Mouse (Mus musculus): ENCODE measurements at regions not wholly inside any gene's neighbourhood (a gene's known extent, or its start where the extent isn't known, plus 50 kb on each side); places are given as distances from the start of the nearest gene placed in this dataset.
A peak's percentile ranks its signal among the peaks of the same experiment; 100 is the strongest.

DNA sequence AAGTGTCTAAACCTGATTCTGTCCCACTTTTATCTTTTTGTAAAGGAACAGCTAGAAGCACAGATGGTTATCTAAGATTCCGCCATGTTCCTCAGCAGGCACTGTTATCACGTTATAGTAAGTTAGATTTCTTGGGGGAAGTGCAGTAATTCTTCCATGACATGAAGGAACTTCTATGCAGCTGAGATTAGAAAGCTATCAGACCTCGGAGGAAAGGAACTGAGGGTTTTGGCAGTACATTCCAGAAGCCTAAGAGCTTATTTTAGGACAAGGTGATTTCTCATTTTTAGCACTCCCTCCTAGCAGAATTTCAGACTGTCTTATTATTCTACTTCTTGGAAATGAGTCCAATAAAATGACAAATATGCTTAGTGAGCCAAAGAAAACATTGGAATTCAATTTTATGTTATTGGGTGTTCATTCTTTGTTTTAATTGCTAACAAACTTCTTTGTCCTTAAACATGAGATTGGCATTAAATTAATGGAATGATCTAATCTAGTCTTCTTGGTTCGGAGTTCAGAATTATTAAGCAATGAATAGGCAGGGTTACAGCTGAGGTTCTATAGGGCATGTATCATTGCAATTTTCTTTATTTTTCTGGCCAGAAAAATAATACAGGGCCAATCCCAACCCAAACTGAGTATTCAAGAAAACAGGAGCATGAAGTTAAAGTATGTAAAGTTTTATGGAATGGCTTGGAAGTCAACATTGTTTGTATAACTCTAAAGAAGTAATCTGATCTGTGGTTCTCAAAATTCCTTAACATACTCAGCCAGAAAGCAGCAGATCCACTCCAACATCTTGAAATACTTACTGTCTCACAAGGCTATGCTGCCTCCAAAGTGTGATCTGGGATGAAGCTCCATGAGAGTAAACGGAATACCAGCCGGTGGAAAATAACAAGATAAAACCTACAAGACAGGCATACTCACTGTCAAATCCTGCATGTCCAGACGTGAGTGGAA, 678.7 kb downstream of the Car8 start:
- Histone ChIP-seq H3K27ac (ENCODE audit: low read length) (peak overlapping the region; percentile 47; the same call in 1 of the 2 replicates), H3K4me1 (ENCODE audit: control insufficient read depth, insufficient read depth, low read length) (no peaks in the 10 kb centered on the region), H3K9ac (ENCODE audit: low read length) (no peak overlapping the region), H3K4me2 (ENCODE audit: low read depth, low read length) (0 out of 2 replicates have a peak overlapping the region, but pooled peaks have one; percentile 6), H3K9me3 (replicated peaks; ENCODE audit: control insufficient read depth, low read length) (no peaks in the 10 kb centered on the region), H3K27me3 (ENCODE audit: control insufficient read depth, insufficient read depth, low read length) (no peaks in the 10 kb centered on the region), H3K4me3 (replicated peaks; ENCODE audit: low read length) (no peak overlapping the region), H3K36me3 (ENCODE audit: control insufficient read depth, insufficient read depth, low read length) (no peaks in the 10 kb centered on the region)
- WGBS = 45% methylated on average over 7 of the region's 7 CpGs
- peak; percentile 53; the same call in 1 of the 2 replicates for ATAC-seq (ENCODE audit: insufficient read depth, low FRiP score)

DNA sequence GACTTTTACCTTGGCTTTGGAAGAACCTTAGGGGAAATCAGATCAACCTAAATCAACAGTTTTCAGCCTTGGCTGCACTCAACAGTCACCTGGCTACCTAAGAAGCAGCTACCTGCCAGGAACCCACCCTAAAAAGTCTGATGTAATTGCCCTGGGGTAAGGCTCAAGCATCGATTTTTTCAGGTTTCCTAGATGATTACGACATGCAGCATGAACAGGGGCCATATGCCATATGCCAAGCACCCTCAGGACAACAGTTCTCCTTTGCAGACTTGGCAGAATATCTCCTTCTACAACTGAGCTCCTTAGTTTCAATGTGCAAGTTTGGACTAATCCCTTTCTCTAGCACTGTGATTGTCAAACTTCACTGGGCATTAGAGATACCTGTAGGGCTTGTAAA, 680.1 kb downstream of the Car8 start:
- Histone ChIP-seq H3K27ac (ENCODE audit: low read length) (no peak overlapping the region), H3K4me2 (ENCODE audit: low read depth, low read length) (no peak overlapping the region), H3K9ac (ENCODE audit: low read length) (no peak overlapping the region), H3K9me3 (replicated peaks; ENCODE audit: control insufficient read depth, low read length) (no peaks in the 10 kb centered on the region), H3K27me3 (ENCODE audit: control insufficient read depth, insufficient read depth, low read length) (no peaks in the 10 kb centered on the region), H3K4me3 (replicated peaks; ENCODE audit: low read length) (no peak overlapping the region), H3K4me1 (ENCODE audit: control insufficient read depth, insufficient read depth, low read length) (no peaks in the 10 kb centered on the region), H3K36me3 (ENCODE audit: control insufficient read depth, insufficient read depth, low read length) (no peaks in the 10 kb centered on the region)
- no peak for ATAC-seq (ENCODE audit: insufficient read depth, low FRiP score)
- 78% methylated on average over 2 of the region's 2 CpGs for WGBS

GRCm38 (mm10) chr4:7534301-7534700, 704.5 kb downstream of the Car8 start:
- H3K4me1 ChIP-seq (ENCODE audit: control insufficient read depth, insufficient read depth, low read length) = 0 out of 2 replicates have a peak, but pooled peaks cover 3% of the 10 kb centered on the region
- no peak overlapping the region for H3K4me2 ChIP-seq (ENCODE audit: low read depth, low read length)
- H3K27me3 ChIP-seq (ENCODE audit: control insufficient read depth, insufficient read depth, low read length) = no peaks in the 10 kb centered on the region
- H3K27ac ChIP-seq (ENCODE audit: low read length) = no peak overlapping the region
- no peak for ATAC-seq (ENCODE audit: insufficient read depth, low FRiP score)
- H3K4me3 ChIP-seq (replicated peaks; ENCODE audit: low read length) = no peak overlapping the region
- H3K9ac ChIP-seq (ENCODE audit: low read length) = no peak overlapping the region
- no peaks in the 10 kb centered on the region for H3K9me3 ChIP-seq (replicated peaks; ENCODE audit: control insufficient read depth, low read length)
- H3K36me3 ChIP-seq (ENCODE audit: control insufficient read depth, insufficient read depth, low read length) = no peaks in the 10 kb centered on the region
- WGBS = 77% methylated on average over 4 of the region's 4 CpGs

GRCm38 (mm10) chr4:7527718-7528117, 711.1 kb downstream of the Car8 start:
- Histone ChIP-seq H3K27me3 (ENCODE audit: control insufficient read depth, insufficient read depth, low read length) (no peaks in the 10 kb centered on the region), H3K27ac (ENCODE audit: low read length) (no peak overlapping the region), H3K9me3 (replicated peaks; ENCODE audit: control insufficient read depth, low read length) (no peaks in the 10 kb centered on the region), H3K4me3 (replicated peaks; ENCODE audit: low read length) (no peak overlapping the region), H3K36me3 (ENCODE audit: control insufficient read depth, insufficient read depth, low read length) (no peaks in the 10 kb centered on the region), H3K4me2 (ENCODE audit: low read depth, low read length) (no peak overlapping the region), H3K9ac (ENCODE audit: low read length) (no peak overlapping the region), H3K4me1 (ENCODE audit: control insufficient read depth, insufficient read depth, low read length) (no peaks in the 10 kb centered on the region)
- no peak for ATAC-seq (ENCODE audit: insufficient read depth, low FRiP score)
- WGBS = 78% methylated on average over 2 of the region's 2 CpGs

DNA sequence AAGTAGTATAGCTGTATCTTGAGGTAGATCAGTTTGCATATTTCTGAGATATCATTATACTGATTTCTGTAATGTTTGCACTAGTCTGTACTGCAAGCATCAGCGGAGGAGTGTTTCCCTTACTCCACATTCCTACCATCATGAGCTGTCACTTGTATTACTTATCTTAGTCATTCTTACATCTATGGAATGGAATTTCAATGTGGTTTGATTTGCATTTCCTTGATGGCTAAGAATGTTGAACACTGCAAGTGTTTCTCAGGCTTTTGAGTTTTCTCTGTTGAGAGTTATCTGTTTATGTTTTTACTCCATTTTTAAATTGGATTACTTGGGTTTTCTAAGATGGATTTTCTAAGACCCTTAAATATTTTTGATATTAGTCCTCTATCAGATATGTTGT, 725.8 kb downstream of the Car8 start:
- Histone ChIP-seq H3K9me3 (replicated peaks; ENCODE audit: control insufficient read depth, low read length) (no peaks in the 10 kb centered on the region), H3K27ac (ENCODE audit: low read length) (no peak overlapping the region), H3K4me1 (ENCODE audit: control insufficient read depth, insufficient read depth, low read length) (no peaks in the 10 kb centered on the region), H3K27me3 (ENCODE audit: control insufficient read depth, insufficient read depth, low read length) (no peaks in the 10 kb centered on the region), H3K4me2 (ENCODE audit: low read depth, low read length) (no peak overlapping the region), H3K4me3 (replicated peaks; ENCODE audit: low read length) (no peak overlapping the region), H3K9ac (ENCODE audit: low read length) (no peak overlapping the region), H3K36me3 (ENCODE audit: control insufficient read depth, insufficient read depth, low read length) (no peaks in the 10 kb centered on the region)
- no peak for ATAC-seq (ENCODE audit: insufficient read depth, low FRiP score)
- WGBS = 58% methylated on average over 1 of the region's 1 CpGs

DNA sequence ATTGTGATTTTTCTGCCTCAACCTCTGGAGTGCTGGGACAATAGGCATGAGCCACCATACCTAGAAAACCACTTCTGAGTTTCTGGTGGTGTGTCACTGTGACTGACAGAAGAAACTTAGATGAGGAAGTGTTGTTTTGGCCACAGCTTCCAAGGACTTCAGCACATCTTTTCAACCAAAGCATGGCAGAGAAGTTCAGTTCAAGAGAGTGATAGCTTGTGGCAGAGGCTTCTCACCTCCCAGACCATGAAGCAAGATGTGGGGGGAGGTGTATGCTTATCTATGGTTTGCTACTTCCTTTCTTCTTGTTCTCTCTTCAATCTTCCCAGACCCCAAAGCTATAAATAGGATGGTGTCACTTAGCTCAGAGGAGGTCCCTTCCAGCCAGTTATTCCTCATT, 753.3 kb downstream of the Car8 start:
- Histone ChIP-seq H3K4me3 (replicated peaks; ENCODE audit: low read length) (no peak overlapping the region), H3K4me2 (ENCODE audit: low read depth, low read length) (no peak overlapping the region), H3K27me3 (ENCODE audit: control insufficient read depth, insufficient read depth, low read length) (no peaks in the 10 kb centered on the region), H3K9me3 (replicated peaks; ENCODE audit: control insufficient read depth, low read length) (no peaks in the 10 kb centered on the region), H3K27ac (ENCODE audit: low read length) (no peak overlapping the region), H3K36me3 (ENCODE audit: control insufficient read depth, insufficient read depth, low read length) (no peaks in the 10 kb centered on the region), H3K9ac (ENCODE audit: low read length) (no peak overlapping the region), H3K4me1 (ENCODE audit: control insufficient read depth, insufficient read depth, low read length) (no peaks in the 10 kb centered on the region)
- no peak for ATAC-seq (ENCODE audit: insufficient read depth, low FRiP score)

GRCm38 (mm10) chr4:7455130-7455529, 783.7 kb downstream of the Car8 start:
- Histone ChIP-seq H3K9ac (ENCODE audit: low read length) (no peak overlapping the region), H3K4me3 (replicated peaks; ENCODE audit: low read length) (no peak overlapping the region), H3K27ac (ENCODE audit: low read length) (no peak overlapping the region), H3K4me2 (ENCODE audit: low read depth, low read length) (peak overlapping the region; percentile 8; the same call in 1 of the 2 replicates), H3K36me3 (ENCODE audit: control insufficient read depth, insufficient read depth, low read length) (no peaks in the 10 kb centered on the region), H3K27me3 (ENCODE audit: control insufficient read depth, insufficient read depth, low read length) (no peaks in the 10 kb centered on the region), H3K4me1 (ENCODE audit: control insufficient read depth, insufficient read depth, low read length) (no peaks in the 10 kb centered on the region), H3K9me3 (replicated peaks; ENCODE audit: control insufficient read depth, low read length) (no peaks in the 10 kb centered on the region)
- no peak for ATAC-seq (ENCODE audit: insufficient read depth, low FRiP score)
- 20% methylated on average over 9 of the region's 9 CpGs for WGBS

GRCm38 (mm10) chr4:7452678-7453077, 786.2 kb downstream of the Car8 start:
- H3K4me3 ChIP-seq (replicated peaks; ENCODE audit: low read length) = no peak overlapping the region
- WGBS = 72% methylated on average over 3 of the region's 3 CpGs
- H3K27me3 ChIP-seq (ENCODE audit: control insufficient read depth, insufficient read depth, low read length) = no peaks in the 10 kb centered on the region
- no peak for ATAC-seq (ENCODE audit: insufficient read depth, low FRiP score)
- no peak overlapping the region for H3K9ac ChIP-seq (ENCODE audit: low read length)
- H3K9me3 ChIP-seq (replicated peaks; ENCODE audit: control insufficient read depth, low read length) = no peaks in the 10 kb centered on the region
- H3K27ac ChIP-seq (ENCODE audit: low read length) = no peak overlapping the region
- no peaks in the 10 kb centered on the region for H3K36me3 ChIP-seq (ENCODE audit: control insufficient read depth, insufficient read depth, low read length)
- no peaks in the 10 kb centered on the region for H3K4me1 ChIP-seq (ENCODE audit: control insufficient read depth, insufficient read depth, low read length)
- no peak overlapping the region for H3K4me2 ChIP-seq (ENCODE audit: low read depth, low read length)

- H3K27ac ChIP-seq (ENCODE audit: low read length) = no peak overlapping the region
- no peaks in the 10 kb centered on the region for H3K36me3 ChIP-seq (ENCODE audit: control insufficient read depth, insufficient read depth, low read length)
- no peak for ATAC-seq (ENCODE audit: insufficient read depth, low FRiP score)
- no peak overlapping the region for H3K4me2 ChIP-seq (ENCODE audit: low read depth, low read length)
- H3K27me3 ChIP-seq (ENCODE audit: control insufficient read depth, insufficient read depth, low read length) = no peaks in the 10 kb centered on the region
- 71% methylated on average over 1 of the region's 1 CpGs for WGBS
- H3K4me1 ChIP-seq (ENCODE audit: control insufficient read depth, insufficient read depth, low read length) = no peaks in the 10 kb centered on the region
- H3K9me3 ChIP-seq (replicated peaks; ENCODE audit: control insufficient read depth, low read length) = no peaks in the 10 kb centered on the region
- no peak overlapping the region for H3K4me3 ChIP-seq (replicated peaks; ENCODE audit: low read length)
- no peak overlapping the region for H3K9ac ChIP-seq (ENCODE audit: low read length)
Observed at GRCm38 (mm10) chr4:7450991-7451390, 787.9 kb downstream of the Car8 start.

All from stomach, embryonic 16.5 days (tissue).